Mouse (Mus musculus) limb, embryonic 14.5 days (tissue): ENCODE results near the gene Hdac9. TPM values are rescaled to one million over a fixed set of nuclear protein-coding genes. Genes with fewer than 3 reads are reported as not detected.

Experiments
- ATAC-seq: fragments of 200-750 bp; cut with Nextera tagmentation; 2 replicates; pipeline ENCODE4 v1.8.0; 2017; ENCODE audit warnings: low read depth, moderate number of reproducible peaks, moderate TSS enrichment; ENCODE audit not compliant: low FRiP score
- DNase-seq: peaks from one replicate; pipeline ENCODE4 v3.0.0-alpha.2; 2015; ENCODE audit warnings: low spot score
- H3K27ac ChIP-seq: fragments of 300-500 bp; sonication (generic); replicated peaks from 2 replicates; pipeline ENCODE4 v1.5.1; 2014; ENCODE audit warnings: low read depth, mild to moderate bottlenecking, low read length, moderate library complexity, mixed read lengths
- H3K27me3 ChIP-seq: fragments of 300-500 bp; sonication (generic); 2 replicates; pipeline ENCODE4 v1.6.1; 2014; ENCODE audit warnings: low read length, mixed read lengths; ENCODE audit not compliant: control insufficient read depth, insufficient read depth
- H3K36me3 ChIP-seq: fragments of 300-500 bp; sonication (generic); 2 replicates; pipeline ENCODE4 v1.6.1; 2014; ENCODE audit warnings: mild to moderate bottlenecking, low read length, moderate library complexity, mixed read lengths; ENCODE audit not compliant: control insufficient read depth, insufficient read depth
- H3K4me1 ChIP-seq: fragments of 300-500 bp; sonication (generic); 2 replicates; pipeline ENCODE4 v1.6.1; 2014; ENCODE audit warnings: antibody characterized with exemption, low read length, mixed read lengths; ENCODE audit not compliant: control insufficient read depth, insufficient read depth
- H3K4me2 ChIP-seq: fragments of 300-500 bp; sonication (generic); replicated peaks from 2 replicates; pipeline ENCODE4 v1.6.1; 2014; ENCODE audit warnings: low read depth, mild to moderate bottlenecking, low read length, moderate library complexity; ENCODE audit not compliant: severe bottlenecking
- H3K4me3 ChIP-seq: fragments of 300-500 bp; sonication (generic); replicated peaks from 2 replicates; pipeline ENCODE4 v1.5.1; 2014; ENCODE audit warnings: low read length
- H3K9ac ChIP-seq: fragments of 300-500 bp; sonication (generic); 2 replicates; pipeline ENCODE4 v1.6.1; 2014; ENCODE audit warnings: mild to moderate bottlenecking, low read depth, low read length, moderate library complexity; ENCODE audit not compliant: severe bottlenecking
- H3K9me3 ChIP-seq: fragments of 300-500 bp; sonication (generic); 2 replicates; pipeline ENCODE4 v1.6.1; 2016; ENCODE audit warnings: low read length; ENCODE audit not compliant: control insufficient read depth
- POLR2A ChIP-seq: fragments of 200-500 bp; IDR thresholded peaks from 2 replicates; pipeline ENCODE4 v1.8.0; 2012; ENCODE audit warnings: inconsistent platforms, mild to moderate bottlenecking, moderate library complexity, borderline replicate concordance; ENCODE audit not compliant: insufficient read depth, insufficient read length; ENCODE audit errors: extremely low read depth
- WGBS: fragments of 180-500 bp; shearing (Covaris S2); extraction: QIAGEN DNeasy Blood & Tissue Kit; methylation state at CpG from one replicate; pipeline ENCODE4 v1.1.7; 2014; 5-methylcytosine and 5-hydroxymethylcytosine counted together
- polyA plus RNA-seq, 2 experiments: library from polyadenylated mRNA; depleted of rRNA in 1 of 2; stranded (reverse) in 1 of 2; unstranded in 1 of 2; fragments of >200 nt; fragmentation: Nextera tagmentation in 1 of 2; extraction: Ambion mirVana in 1 of 2; gene quantifications; 2 replicates each; pipeline versions ENCODE4 v1.2.1 to v1.2.3; 2012 to 2014

Hdac9 gene
- polyA plus RNA-seq, 2 experiments: 7.8 to 9.7 TPM

DNA sequence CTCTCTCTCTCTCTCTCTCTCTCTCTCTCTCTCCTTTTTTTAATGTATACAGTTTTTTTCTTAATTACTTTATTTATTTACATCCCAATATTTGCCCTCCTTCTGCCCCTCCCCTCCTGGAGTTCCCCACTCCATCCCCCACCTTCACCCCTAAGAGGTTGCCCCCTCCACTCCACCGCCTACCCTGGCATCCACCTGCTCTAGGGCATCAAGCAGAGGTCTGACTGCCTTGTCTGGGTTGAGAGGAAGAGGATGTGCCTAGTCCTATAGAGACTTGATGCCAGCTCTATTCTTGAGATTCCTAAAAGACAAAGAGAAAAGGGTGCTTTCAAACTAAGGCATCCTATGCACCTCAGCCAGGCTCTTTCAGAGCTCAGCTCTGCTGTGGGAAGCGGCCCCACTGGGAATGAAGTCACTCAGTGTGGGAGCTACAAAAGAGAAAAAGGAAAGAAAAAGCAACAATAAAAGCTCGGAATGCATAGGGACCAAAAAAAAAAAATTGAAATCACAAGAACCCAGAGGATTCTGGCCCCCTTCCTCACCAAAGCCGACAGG lies 275.1 kb downstream of the Hdac9 start:
- H3K36me3 ChIP-seq: no peaks in the 10 kb centered on the region
- DNase-seq: no peak
- no peaks in the 10 kb centered on the region for H3K9me3 ChIP-seq
- no peak overlapping the region for H3K4me2 ChIP-seq
- H3K9ac ChIP-seq: no peak overlapping the region
- no peaks in the 10 kb centered on the region for H3K27me3 ChIP-seq
- WGBS: 61% methylated on average over 4 of the region's 4 CpGs
- no peak overlapping the region for H3K27ac ChIP-seq
- no peak overlapping the region for H3K4me3 ChIP-seq
- TF ChIP-seq POLR2A: no peak
- peaks cover 4% of the 10 kb centered on the region for H3K4me1 ChIP-seq
- no peak for ATAC-seq

- peaks cover 4% of the 10 kb centered on the region for H3K4me1 ChIP-seq
- no peaks in the 10 kb centered on the region for H3K36me3 ChIP-seq
- peak overlapping the region; percentile 32 for H3K4me2 ChIP-seq
- 13% methylated on average over 16 of the region's 16 CpGs for WGBS
- DNase-seq (no peak), ATAC-seq (no peak)
- no peak overlapping the region for H3K4me3 ChIP-seq
- H3K27ac ChIP-seq: no peak overlapping the region
- TF ChIP-seq POLR2A: no peak
- no peaks in the 10 kb centered on the region for H3K27me3 ChIP-seq
- no peak overlapping the region for H3K9ac ChIP-seq
- no peaks in the 10 kb centered on the region for H3K9me3 ChIP-seq
Measured at GRCm38 (mm10) chr12:34637238-34638124, 279.4 kb downstream of the Hdac9 start.

GRCm38 (mm10) chr12:34619101-34619500 lies 297.8 kb downstream of the Hdac9 start:
- H3K4me2 ChIP-seq: no peak overlapping the region
- DNase-seq (no peak), ATAC-seq (no peak)
- H3K9ac ChIP-seq: no peak overlapping the region
- no peak for TF ChIP-seq POLR2A
- whole genome bisulfite sequencing: 87% methylated on average over 5 of the region's 5 CpGs
- no peaks in the 10 kb centered on the region for H3K9me3 ChIP-seq
- H3K27me3 ChIP-seq: no peaks in the 10 kb centered on the region
- H3K27ac ChIP-seq: no peak overlapping the region
- no peaks in the 10 kb centered on the region for H3K36me3 ChIP-seq
- H3K4me1 ChIP-seq: no peaks in the 10 kb centered on the region
- no peak overlapping the region for H3K4me3 ChIP-seq

GRCm38 (mm10) chr12:34618321-34618720 lies 298.6 kb downstream of the Hdac9 start:
- Histone ChIP-seq H3K4me2 (no peak overlapping the region), H3K9ac (no peak overlapping the region), H3K4me3 (no peak overlapping the region), H3K4me1 (no peaks in the 10 kb centered on the region), H3K27ac (no peak overlapping the region), H3K27me3 (no peaks in the 10 kb centered on the region), H3K9me3 (no peaks in the 10 kb centered on the region), H3K36me3 (no peaks in the 10 kb centered on the region)
- DNase-seq (peak; percentile 12), ATAC-seq (no peak)
- no peak for TF ChIP-seq POLR2A
- WGBS: 41% methylated on average over 3 of the region's 3 CpGs

DNA sequence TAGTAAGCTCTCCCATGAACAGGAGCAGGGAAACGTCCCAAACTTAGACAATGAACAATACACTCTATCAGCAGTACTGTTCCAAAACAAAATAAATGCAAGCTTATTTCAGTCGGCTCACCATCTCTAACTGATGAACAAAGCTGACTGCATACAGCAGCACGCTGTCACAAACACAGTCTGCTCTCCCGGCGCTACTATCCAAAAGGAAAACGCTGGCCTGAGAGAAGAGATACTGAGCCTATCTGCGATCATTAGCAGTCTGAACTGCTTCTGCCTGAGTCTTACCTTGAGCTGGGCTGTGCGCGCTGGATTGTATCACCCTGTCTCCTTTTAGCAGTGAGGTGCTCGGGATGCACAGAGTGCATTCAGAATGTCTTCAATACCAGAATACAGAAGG lies 299.1 kb downstream of the Hdac9 start:
- H3K9ac ChIP-seq: no peak overlapping the region
- WGBS: 69% methylated on average over 10 of the region's 10 CpGs
- TF ChIP-seq POLR2A: no peak

More for the DNA sequence above, 299.1 kb downstream of the Hdac9 start:
- Histone ChIP-seq H3K4me3 (no peak overlapping the region), H3K27me3 (no peaks in the 10 kb centered on the region), H3K36me3 (no peaks in the 10 kb centered on the region), H3K4me2 (no peak overlapping the region), H3K27ac (no peak overlapping the region), H3K9me3 (no peaks in the 10 kb centered on the region), H3K4me1 (no peaks in the 10 kb centered on the region)
- ATAC-seq: no peak
- DNase-seq: no peak
